Mouse (Mus musculus): ENCODE data around the gene Kif21b. TPM values are rescaled to one million over a fixed set of nuclear protein-coding genes. Genes with fewer than 3 reads are reported as not detected.

Gene Kif21b
- total and polyA plus RNA-seq, 3 experiments = 4.0 to 34.0 TPM; not detected in 1

DNA sequence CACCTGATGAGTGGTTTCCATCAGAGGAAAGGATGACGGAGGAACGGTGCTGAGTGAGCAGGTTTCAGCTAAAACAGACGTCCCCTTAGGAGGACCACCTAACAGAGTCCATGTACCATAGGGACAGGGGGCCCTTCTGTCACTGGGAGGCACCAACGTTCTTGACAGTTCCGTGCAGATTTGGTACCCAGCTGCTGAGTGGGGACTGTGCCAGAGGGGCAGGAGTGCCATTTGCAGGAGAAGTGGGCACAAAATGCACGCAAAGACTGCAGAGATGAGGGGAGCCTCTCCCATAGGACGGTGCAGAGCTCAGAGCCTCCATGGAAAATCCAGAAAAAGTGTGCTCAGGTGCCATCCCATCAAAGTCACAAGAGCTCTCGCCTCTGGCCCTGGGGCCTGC, 9.2 kb upstream of the Kif21b start:
- no peak for TF ChIP-seq GABPA (IDR thresholded peaks at IDR 0.05; ENCODE audit: low read depth, low read length)
- TF ChIP-seq MYC (IDR thresholded peaks at IDR 0.05; ENCODE audit: low read depth, low read length) = no peak
- TF ChIP-seq MXI1 (IDR thresholded peaks at IDR 0.05; ENCODE audit: low read depth, low read length) = no peak
- TF ChIP-seq E2F4 (IDR thresholded peaks at IDR 0.05; ENCODE audit: borderline replicate concordance, low read depth, low read length) = no peak
- TF ChIP-seq UBTF (IDR thresholded peaks at IDR 0.05; ENCODE audit: borderline replicate concordance, insufficient read depth, low read depth, low read length) = no peak
- no peak for TF ChIP-seq TAL1 (IDR thresholded peaks at IDR 0.05; ENCODE audit: low read length)
- no peak for TF ChIP-seq ZKSCAN1 (IDR thresholded peaks at IDR 0.05; ENCODE audit: low read depth, low read length)
- TF ChIP-seq NRF1 (IDR thresholded peaks at IDR 0.05; ENCODE audit: insufficient read depth, low read depth, low read length, poor library complexity, severe bottlenecking) = no peak
- TF ChIP-seq POLR2A (IDR thresholded peaks at IDR 0.05; ENCODE audit: control insufficient read depth in 1 of 2, insufficient read depth in 1 of 2, low read depth in 1 of 2, low read length in 2 of 2, poor library complexity in 1 of 2) = no peak
- TF ChIP-seq USF1 (IDR thresholded peaks at IDR 0.05; ENCODE audit: low read depth, low read length) = no peak
- TF ChIP-seq CTCF (IDR thresholded peaks at IDR 0.05 in 2 of 3, conservative IDR thresholded peaks at IDR 0.05 in 1 of 3; ENCODE audit: control insufficient read depth in 1 of 3, insufficient read depth in 1 of 3, low read depth in 2 of 3, low read length in 3 of 3, poor library complexity in 1 of 3, severe bottlenecking in 1 of 3) = no peak
- TF ChIP-seq HCFC1 (IDR thresholded peaks at IDR 0.05; ENCODE audit: low read depth, low read length) = no peak
- no peak for TF ChIP-seq MEF2A (IDR thresholded peaks at IDR 0.05; ENCODE audit: extremely low read depth, insufficient replicate concordance, low read depth, low read length, poor library complexity, severe bottlenecking)
- no peak for TF ChIP-seq MAZ (IDR thresholded peaks at IDR 0.05; ENCODE audit: low read depth, low read length)
- no peaks in the 10 kb centered on the region for H3K27me3 ChIP-seq (ENCODE audit: control insufficient read depth in 1 of 2, insufficient read depth in 2 of 2, low read length in 2 of 2)

DNA sequence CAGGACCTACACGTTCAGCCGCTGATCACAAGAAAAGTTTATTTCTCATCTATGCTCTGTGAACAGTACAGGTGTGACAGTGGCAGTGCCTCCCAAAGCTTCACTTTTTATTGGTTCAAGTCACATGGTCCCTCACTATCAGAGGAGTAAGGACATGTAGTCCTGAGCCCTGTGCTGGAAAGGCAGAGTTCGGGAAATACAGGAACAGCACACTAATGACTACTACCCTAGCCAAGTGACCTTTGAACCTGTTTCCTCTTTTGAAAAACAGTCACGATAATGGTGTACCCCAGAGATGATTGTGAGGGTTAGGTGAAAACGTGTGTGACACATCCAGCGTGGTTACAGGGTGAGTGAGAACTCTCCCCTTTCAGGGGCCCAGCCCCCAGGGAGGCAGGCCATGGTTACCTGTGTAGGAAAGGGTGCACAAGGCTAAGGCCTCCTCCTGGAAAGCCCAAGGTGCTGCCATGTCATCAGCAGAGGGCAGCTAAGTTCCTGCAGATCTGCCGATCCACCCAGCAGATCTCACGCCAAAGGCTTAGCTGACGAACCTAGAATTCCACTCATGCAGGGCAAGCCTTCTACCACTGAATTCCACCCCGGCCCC, 4.9 kb upstream of the Kif21b start:
- Histone ChIP-seq H3K36me3 (ENCODE audit: control insufficient read depth in 1 of 2, insufficient read depth in 2 of 2, low read length in 2 of 2) (peaks cover 0 to 21% of the 10 kb centered on the region in 2 experiments; a peak in 2 of 4 replicates), H3K9me3 (replicated peaks; ENCODE audit: insufficient read depth, low read length) (no peaks in the 10 kb centered on the region), H3K4me3 (ENCODE audit: control insufficient read depth in 1 of 2, insufficient read depth in 1 of 2, low read depth in 2 of 2, low read length in 2 of 2) (no peak overlapping the region), H3K4me1 (ENCODE audit: control insufficient read depth in 1 of 2, insufficient read depth in 2 of 2, low read length in 2 of 2) (peaks cover 17 to 32% of the 10 kb centered on the region in 2 experiments), H3K79me2 (ENCODE audit: control insufficient read depth, insufficient read depth, low read length, poor library complexity) (no peaks in the 10 kb centered on the region; the same call in 1 of the 2 replicates), H3K9ac (ENCODE audit: control insufficient read depth, low read depth, low read length, poor library complexity, severe bottlenecking) (no peak overlapping the region), H3K27me3 (ENCODE audit: control insufficient read depth in 1 of 2, insufficient read depth in 2 of 2, low read length in 2 of 2) (no peaks in the 10 kb centered on the region), H3K27ac (ENCODE audit: control insufficient read depth, low read depth, low read length) (no peak overlapping the region)
- DNase-seq (ENCODE audit: low read depth, low spot score) = peak; percentile 15
- TF ChIP-seq E2F4 (IDR thresholded peaks at IDR 0.05; ENCODE audit: borderline replicate concordance, low read depth, low read length) = no peak
- TF ChIP-seq RAD21 (IDR thresholded peaks at IDR 0.05; ENCODE audit: low read depth, low read length) = no peak
- TF ChIP-seq JUND (IDR thresholded peaks at IDR 0.05; ENCODE audit: low read depth, low read length) = no peak
- TF ChIP-seq EP300 (IDR thresholded peaks at IDR 0.05; ENCODE audit: low read depth in 1 of 2, low read length in 2 of 2) = no peak
- no peak for TF ChIP-seq ELF1 (IDR thresholded peaks at IDR 0.05; ENCODE audit: low read depth, low read length)
- TF ChIP-seq MAZ (IDR thresholded peaks at IDR 0.05; ENCODE audit: low read depth, low read length) = no peak
- TF ChIP-seq MYB (IDR thresholded peaks at IDR 0.05; ENCODE audit: low read depth, low read length) = no peak

More for the DNA sequence above, 9.2 kb upstream of the Kif21b start:
- Histone ChIP-seq H3K79me2 (ENCODE audit: control insufficient read depth, insufficient read depth, low read length, poor library complexity) (no peaks in the 10 kb centered on the region), H3K36me3 (ENCODE audit: control insufficient read depth in 1 of 2, insufficient read depth in 2 of 2, low read length in 2 of 2) (peaks cover 0 to 4% of the 10 kb centered on the region in 2 experiments; a peak in 2 of 4 replicates), H3K9me3 (replicated peaks; ENCODE audit: insufficient read depth, low read length) (no peaks in the 10 kb centered on the region), H3K27ac (ENCODE audit: control insufficient read depth, low read depth, low read length) (no peak overlapping the region), H3K4me3 (ENCODE audit: control insufficient read depth in 1 of 2, insufficient read depth in 1 of 2, low read depth in 2 of 2, low read length in 2 of 2) (no peak overlapping the region), H3K9ac (ENCODE audit: control insufficient read depth, low read depth, low read length, poor library complexity, severe bottlenecking) (no peak overlapping the region), H3K4me1 (ENCODE audit: control insufficient read depth in 1 of 2, insufficient read depth in 2 of 2, low read length in 2 of 2) (peaks cover under 1 to 20% of the 10 kb centered on the region in 2 experiments; a peak in 3 of 4 replicates)
- DNase-seq (ENCODE audit: low read depth, low spot score) = no peak
